Mouse (Mus musculus): ENCODE data around the gene Ush1g.

Ush1g gene

GRCm38 (mm10) chr11:115329339-115329738, 7.5 kb upstream of the Ush1g start:
- no peak for DNase-seq

DNA sequence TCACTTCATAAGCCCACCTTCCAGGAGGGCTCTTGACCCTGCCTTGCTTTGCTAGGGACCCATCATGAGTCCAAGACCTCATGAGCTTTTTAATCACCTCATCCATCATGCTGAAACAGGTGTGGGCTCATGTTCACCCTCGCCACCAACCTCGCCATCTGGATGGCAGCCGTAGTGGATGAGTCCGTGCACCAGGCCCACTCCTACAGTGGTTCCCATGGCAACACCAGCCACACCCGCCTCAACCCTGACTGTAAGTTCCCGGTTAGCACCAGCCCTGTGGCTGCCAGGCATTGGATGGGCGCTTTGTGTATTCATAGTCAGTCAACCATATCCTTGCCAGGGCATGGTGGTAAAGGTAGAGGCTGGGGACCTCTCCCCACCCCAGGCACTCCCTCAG, 4.9 kb upstream of the Ush1g start:
- DNase-seq: no peak

GRCm38 (mm10) chr11:115323354-115323753, 1.5 kb upstream of the Ush1g start:
- no peak for DNase-seq

GRCm38 (mm10) chr11:115319704-115320383, 2.0 kb downstream of the Ush1g start:
- DNase-seq: peak; percentile 66

DNA sequence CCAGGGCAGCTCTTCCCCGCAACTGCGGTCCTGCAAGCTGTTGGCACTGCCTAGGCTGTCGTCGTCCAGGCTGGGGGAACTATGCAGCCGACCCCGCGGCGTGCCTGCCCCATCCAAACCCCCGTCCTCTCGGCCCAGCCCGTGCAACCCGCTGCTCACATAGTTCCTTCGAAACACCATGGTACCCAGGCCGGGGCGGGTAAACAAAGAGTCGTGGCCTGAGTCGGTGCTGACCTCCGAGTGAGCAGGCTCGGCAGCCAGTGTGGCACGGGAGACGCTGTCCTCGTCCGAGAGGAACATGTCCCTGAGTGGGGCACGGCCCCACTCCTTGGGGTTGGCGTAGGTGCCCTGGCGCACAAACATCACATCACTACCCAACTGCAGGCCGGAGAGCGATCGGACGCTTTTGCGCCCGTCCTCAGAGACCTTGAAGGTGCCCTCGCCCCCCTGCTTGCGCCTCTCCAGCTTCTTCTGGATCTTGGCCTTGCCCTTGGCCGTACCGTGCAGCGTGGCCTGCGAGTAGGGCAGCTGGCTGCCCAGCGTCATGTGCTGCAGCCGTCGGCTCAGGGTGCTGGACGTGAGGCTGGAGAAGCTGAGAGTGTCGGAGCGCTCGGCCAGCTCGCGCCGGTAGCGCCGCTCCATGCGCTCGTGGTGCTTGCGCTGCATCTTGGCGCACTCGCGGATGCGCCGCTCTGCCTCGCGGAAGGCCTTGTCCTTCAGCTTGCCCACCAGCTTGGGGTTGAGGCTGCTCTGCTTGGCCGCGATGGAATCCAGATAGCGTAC, 3.4 kb downstream of the Ush1g start:
- no peak for DNase-seq

GRCm38 (mm10) chr11:115317204-115317603, 4.6 kb downstream of the Ush1g start:
- DNase-seq: no peak

DNA sequence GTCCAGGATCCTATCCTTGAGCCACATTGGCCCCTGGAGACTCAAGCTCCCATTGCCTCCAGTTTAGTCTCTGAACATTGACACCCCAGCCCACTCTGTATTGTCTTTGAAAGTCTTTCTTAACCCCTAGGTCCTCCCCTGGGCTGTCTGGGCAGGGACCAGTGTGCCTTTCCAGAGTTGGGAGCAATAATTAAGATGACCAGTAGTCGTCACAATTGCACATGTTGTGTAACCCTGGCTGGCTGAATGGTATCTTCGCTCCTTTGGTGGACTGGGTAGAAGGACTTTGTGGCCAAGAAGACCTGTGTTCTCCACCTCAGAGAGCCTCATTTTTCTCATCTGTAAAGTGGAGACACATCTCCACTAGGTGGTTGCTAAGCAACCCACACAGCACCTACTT, 7.6 kb downstream of the Ush1g start:
- DNase-seq: no peak

- DNase-seq: no peak
Observed at GRCm38 (mm10) chr11:115308781-115309180, 13.1 kb downstream of the Ush1g start.

- no peak for DNase-seq
Observed at GRCm38 (mm10) chr11:115306863-115307262, 15.0 kb downstream of the Ush1g start, which contains the start of gene Otop2. TSS of gene Otop2 (plus strand) at chr11:115307163.

DNA sequence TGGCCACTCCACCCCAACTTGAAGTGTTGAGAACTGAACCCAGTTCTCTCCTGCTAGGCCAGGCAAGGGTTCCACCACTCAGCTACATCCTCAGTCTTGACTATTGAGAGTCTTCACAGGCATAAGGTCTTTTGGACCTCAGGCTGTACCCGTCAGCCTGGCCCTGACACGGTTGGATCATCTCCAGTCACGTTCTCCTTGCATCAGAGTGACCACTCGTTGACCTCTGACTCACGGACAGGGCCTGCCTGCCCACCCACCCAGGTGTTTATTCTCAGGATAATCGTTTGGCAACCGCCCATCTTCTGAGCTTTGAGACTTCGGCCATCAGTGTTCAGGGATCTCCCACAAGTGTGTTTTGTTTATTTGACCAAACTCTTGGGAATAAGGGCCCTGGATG, 18.7 kb downstream of the Ush1g start:
- no peak for DNase-seq

DNA sequence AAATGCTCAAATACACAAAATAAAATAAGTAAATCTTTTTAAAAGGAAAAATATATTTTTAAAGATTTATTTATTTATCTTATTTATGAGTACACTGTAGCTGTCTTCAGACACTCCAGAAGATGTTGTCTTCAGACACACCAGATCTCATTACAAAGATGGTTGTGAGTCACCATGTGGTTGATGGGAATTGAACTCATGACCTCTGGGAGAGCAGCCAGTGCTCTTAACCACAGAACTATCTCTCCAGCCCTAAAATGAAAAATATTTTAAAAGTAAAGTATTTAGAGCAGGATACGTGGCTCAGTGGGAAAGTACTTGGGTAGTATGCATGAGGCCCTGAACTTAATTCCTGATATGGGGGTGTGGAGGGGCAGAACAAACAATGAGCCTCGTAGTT, 20.5 kb downstream of the Ush1g start:
- no peak for DNase-seq

GRCm38 (mm10) chr11:115300745-115301144, 21.1 kb downstream of the Ush1g start:
- no peak for DNase-seq

GRCm38 (mm10) chr11:115298160-115298559, 23.7 kb downstream of the Ush1g start:
- no peak for DNase-seq

DNA sequence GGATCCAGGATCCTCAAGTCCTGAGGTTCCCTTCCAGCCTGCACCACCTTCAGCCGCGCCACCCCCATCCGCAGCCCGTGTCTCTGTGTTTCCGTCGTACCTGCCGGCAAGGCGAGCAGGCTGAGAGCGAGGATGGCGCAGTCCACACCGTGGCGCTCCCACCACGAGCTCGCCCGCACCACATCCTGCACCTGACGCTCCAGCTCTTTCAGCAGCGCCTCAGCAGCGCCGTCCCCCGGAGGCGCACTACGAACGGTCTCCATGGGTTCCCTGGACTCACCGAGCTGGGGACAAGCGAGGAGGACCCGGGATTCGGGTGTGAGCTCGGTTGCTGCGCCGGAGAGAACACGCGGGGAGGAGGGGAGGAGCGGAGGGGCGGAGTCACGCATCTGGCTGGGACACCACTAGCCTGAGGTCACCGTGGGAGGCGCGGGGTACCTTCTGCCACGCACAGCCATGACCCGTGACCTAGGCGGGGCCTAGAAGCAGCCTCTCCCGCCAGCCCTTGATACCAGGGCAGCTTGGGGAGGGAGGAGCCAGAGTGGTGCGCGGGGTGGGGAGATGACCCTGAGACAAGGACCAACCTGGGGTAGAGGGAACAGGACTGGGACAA, 24.5 kb downstream of the Ush1g start, which contains the start of gene Fads6:
Gene Fads6 (minus strand): TSS at position 450 of the 613 bp plus-strand sequence.
- DNase-seq: peak; percentile 94

- DNase-seq: peak; percentile 83
Observed at GRCm38 (mm10) chr11:115296471-115297210, 25.2 kb downstream of the Ush1g start.

GRCm38 (mm10) chr11:115295939-115296338, 25.9 kb downstream of the Ush1g start:
- DNase-seq: peak; percentile 32

DNA sequence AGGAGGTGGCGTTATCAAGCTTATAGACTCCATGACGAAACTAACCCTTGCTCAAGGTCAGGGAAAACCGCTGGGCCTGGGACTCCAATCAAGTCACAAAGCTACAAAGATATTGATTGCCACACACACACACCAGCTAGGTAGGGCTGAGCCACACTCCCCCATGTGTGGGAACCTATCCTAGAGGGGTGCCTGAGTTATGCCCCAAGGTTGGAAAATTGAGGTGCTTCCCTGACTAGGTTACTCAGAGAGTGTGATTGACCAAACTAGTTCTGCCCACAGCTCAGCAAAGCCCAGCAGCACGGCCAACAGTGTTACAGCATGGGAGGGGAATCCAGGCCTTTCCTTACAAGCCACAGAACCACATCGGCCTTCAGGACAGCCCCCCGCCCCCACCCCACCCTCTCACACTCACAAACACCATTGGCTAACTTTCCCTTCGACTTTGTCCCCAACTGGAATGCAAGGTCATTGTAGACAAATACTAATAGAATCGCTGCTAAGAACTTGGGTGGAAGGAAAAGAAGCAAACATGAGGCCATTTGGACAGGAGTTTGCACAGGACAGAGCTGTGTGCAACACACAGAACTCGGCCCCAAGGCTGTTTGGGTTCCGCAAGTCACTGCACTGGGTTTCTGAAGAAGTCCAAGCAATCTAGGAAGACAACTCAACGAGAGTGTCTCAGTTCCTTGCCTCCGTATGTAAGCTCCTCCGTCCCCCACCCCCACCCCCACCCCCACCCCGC, 29.0 kb downstream of the Ush1g start:
- DNase-seq: no peak

DNA sequence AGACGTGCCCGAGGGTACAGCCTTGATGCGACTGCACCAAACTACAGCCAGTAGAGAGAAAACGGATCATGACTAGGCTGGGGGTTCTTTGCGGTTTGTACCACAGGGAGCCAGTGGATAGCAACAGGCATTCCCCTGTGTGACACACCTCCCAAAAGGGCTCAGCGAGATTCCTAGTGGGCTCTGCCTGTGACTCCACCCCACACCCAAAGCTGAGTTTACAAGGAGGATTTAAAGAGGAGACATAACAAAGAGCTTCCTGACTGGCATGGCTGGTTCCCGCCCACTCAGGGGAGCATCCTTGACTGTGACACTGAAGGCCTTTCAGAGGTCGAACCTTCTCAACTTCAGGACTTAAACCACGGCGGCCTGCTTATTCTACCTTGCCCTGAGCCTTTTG, 30.3 kb downstream of the Ush1g start:
- DNase-seq: peak; percentile 26

DNA sequence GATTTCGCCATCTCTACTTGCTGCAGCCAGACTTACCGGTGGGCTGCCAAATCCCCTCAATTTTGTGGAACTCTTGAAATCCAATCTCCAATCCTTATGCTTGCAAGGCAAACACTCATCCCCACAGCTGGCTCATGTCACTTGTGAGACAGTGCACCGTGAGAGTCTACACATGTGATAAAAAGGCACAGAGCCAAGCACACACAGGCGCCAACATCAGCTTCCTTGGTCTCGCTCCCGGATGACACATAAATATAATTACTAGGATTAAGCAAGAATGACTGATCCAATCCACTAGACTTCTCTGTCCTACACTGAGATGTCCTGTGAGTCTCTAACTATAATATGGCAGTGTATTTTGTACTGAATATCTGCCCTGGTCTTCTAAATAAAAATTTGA, 30.9 kb downstream of the Ush1g start:
- DNase-seq: no peak

- DNase-seq: no peak
Observed at GRCm38 (mm10) chr11:115290314-115290713, 31.5 kb downstream of the Ush1g start.

DNA sequence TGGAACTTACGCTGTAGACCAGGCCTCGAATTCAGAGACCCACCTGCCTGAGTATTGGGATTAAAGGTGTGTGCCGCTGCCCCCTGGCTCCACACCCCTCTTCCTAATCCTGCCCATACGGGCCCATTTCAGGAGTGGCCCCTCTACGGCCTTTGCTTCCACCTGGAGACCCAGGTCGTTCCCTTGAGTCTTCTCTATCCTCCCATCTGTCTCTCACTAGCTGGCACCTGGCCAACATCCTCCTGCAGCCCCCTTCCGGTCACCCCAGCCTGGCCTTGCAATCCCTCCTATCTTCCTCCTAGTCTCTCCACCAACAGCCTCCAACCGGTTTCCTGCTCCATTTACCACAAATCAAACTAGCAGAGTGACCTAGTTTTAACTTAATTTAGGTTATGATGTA, 32.0 kb downstream of the Ush1g start:
- peak; percentile 41 for DNase-seq

DNA sequence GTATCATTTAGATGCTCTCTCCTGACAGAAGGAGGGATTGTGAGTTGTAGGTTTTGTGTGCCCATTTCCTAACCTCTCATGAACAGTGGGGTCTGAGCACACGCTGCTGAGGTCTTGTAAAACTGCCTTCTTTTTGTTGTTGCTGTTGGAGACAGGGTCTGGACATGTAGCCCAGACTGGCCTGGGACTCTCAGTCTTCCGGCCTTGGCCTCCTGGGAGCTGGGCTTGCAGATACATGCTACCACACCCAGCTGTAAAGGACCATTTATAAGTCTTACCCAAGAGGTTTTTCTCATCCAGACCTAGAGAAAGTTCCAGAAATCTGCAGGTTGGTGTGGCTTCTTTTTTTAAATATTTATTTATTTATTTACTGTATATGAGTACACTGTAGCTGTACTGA, 33.5 kb downstream of the Ush1g start:
- no peak for DNase-seq
